Mouse (Mus musculus) kidney, adult 9 months (tissue): ENCODE measurements around the gene Pbx2.
"Not testable (repeated sequence)": the region's sequence is repeated elsewhere in the genome, so short reads cannot be mapped to it uniquely, and the experiment has no call there.

Source experiments
- DNase-seq: peaks from one replicate; pipeline ENCODE4 v3.0.0; 2022

The Pbx2 gene

GRCm38 (mm10) chr17:34591029-34591993 lies at the start of gene Pbx2:
Pbx2 (plus strand) TSS chr17:34591266.
- DNase-seq = no peak

GRCm38 (mm10) chr17:34543567-34543966 lies 47.5 kb upstream of the Pbx2 start:
- DNase-seq = not testable (repeated sequence)

- DNase-seq = no peak
These were observed 44.3 kb upstream of the Pbx2 start for GRCm38 (mm10) chr17:34546797-34547196.

- DNase-seq = no peak
These were observed 43.5 kb upstream of the Pbx2 start for GRCm38 (mm10) chr17:34547601-34548000.

- DNase-seq = no peak
These were observed 41.9 kb upstream of the Pbx2 start for GRCm38 (mm10) chr17:34549156-34549555.

- DNase-seq = no peak
These were observed 41.2 kb upstream of the Pbx2 start for GRCm38 (mm10) chr17:34549843-34550242.

GRCm38 (mm10) chr17:34555483-34555882 lies 35.6 kb upstream of the Pbx2 start:
- peak; percentile 86 for DNase-seq

GRCm38 (mm10) chr17:34556406-34556805 lies 34.7 kb upstream of the Pbx2 start:
- no peak for DNase-seq

GRCm38 (mm10) chr17:34557411-34557810 lies 33.7 kb upstream of the Pbx2 start:
- DNase-seq = no peak

- DNase-seq = no peak
These were observed 31.9 kb upstream of the Pbx2 start for GRCm38 (mm10) chr17:34559116-34559515.

GRCm38 (mm10) chr17:34559895-34560294 lies 31.2 kb upstream of the Pbx2 start:
- no peak for DNase-seq

- no peak for DNase-seq
These were observed 30.6 kb upstream of the Pbx2 start for GRCm38 (mm10) chr17:34560438-34560837.

GRCm38 (mm10) chr17:34561200-34561599 lies 29.9 kb upstream of the Pbx2 start:
- DNase-seq = no peak

GRCm38 (mm10) chr17:34562595-34562994 lies 28.5 kb upstream of the Pbx2 start:
- no peak for DNase-seq

- no peak for DNase-seq
These were observed 27.7 kb upstream of the Pbx2 start for GRCm38 (mm10) chr17:34563354-34563753.

- DNase-seq = peak; percentile 59
These were observed 27.1 kb upstream of the Pbx2 start, which contains the start of gene Notch4 for GRCm38 (mm10) chr17:34564003-34564421. Notch4 (plus strand) TSS chr17:34564268.

GRCm38 (mm10) chr17:34564796-34565195 lies 26.3 kb upstream of the Pbx2 start:
- peak; percentile 61 for DNase-seq

GRCm38 (mm10) chr17:34567311-34567710 lies 23.8 kb upstream of the Pbx2 start:
- DNase-seq = no peak

GRCm38 (mm10) chr17:34568421-34568820 lies 22.6 kb upstream of the Pbx2 start:
- DNase-seq = no peak

- no peak for DNase-seq
These were observed 21.1 kb upstream of the Pbx2 start for GRCm38 (mm10) chr17:34569919-34570318.

GRCm38 (mm10) chr17:34571875-34572274 lies 19.2 kb upstream of the Pbx2 start:
- DNase-seq = no peak

- DNase-seq = no peak
These were observed 18.7 kb upstream of the Pbx2 start for GRCm38 (mm10) chr17:34572361-34572760.

- DNase-seq = no peak
These were observed 14.5 kb upstream of the Pbx2 start for GRCm38 (mm10) chr17:34576577-34576976.

- no peak for DNase-seq
These were observed 13.0 kb upstream of the Pbx2 start for GRCm38 (mm10) chr17:34578070-34578469.
